Mouse (Mus musculus) midbrain, embryonic 11.5 days (tissue): Measurements from ENCODE around the gene Slc7a8. TPM values are rescaled to one million over a fixed set of nuclear protein-coding genes. Genes with fewer than 3 reads are reported as not detected.

Experiments
- ATAC-seq: fragments of 200-750 bp; cut with Nextera tagmentation; 2 replicates; pipeline ENCODE4 v1.8.0; 2017; ENCODE audit warnings: moderate TSS enrichment, moderate library complexity; ENCODE audit not compliant: low FRiP score
- DNase-seq: peaks from one replicate; pipeline ENCODE4 v3.0.0; 2015; ENCODE audit warnings: low spot score; ENCODE audit errors: missing footprints
- H3K27ac ChIP-seq: fragments of 300-500 bp; sonication (generic); 2 replicates; pipeline ENCODE4 v1.5.1; 2014; ENCODE audit warnings: low read depth, low read length
- H3K27me3 ChIP-seq: fragments of 300-500 bp; sonication (generic); 2 replicates; pipeline ENCODE4 v1.6.1; 2014; ENCODE audit warnings: mild to moderate bottlenecking, low read length, moderate library complexity, mixed read lengths; ENCODE audit not compliant: control insufficient read depth, insufficient read depth
- H3K36me3 ChIP-seq: fragments of 300-500 bp; sonication (generic); 2 replicates; pipeline ENCODE4 v1.6.1; 2014; ENCODE audit warnings: mild to moderate bottlenecking, low read length, moderate library complexity, mixed read lengths; ENCODE audit not compliant: control insufficient read depth, insufficient read depth
- H3K4me1 ChIP-seq: fragments of 300-500 bp; sonication (generic); 2 replicates; pipeline ENCODE4 v1.6.1; 2014; ENCODE audit warnings: low read length; ENCODE audit not compliant: control insufficient read depth, insufficient read depth
- H3K4me2 ChIP-seq: fragments of 300-500 bp; sonication (generic); 2 replicates; pipeline ENCODE4 v1.6.1; 2014; ENCODE audit warnings: mild to moderate bottlenecking, moderate library complexity
- H3K4me3 ChIP-seq: fragments of 300-500 bp; sonication (generic); 2 replicates; pipeline ENCODE4 v1.5.1; 2014; ENCODE audit warnings: low read depth, low read length
- H3K9ac ChIP-seq: fragments of 300-500 bp; sonication (generic); 2 replicates; pipeline ENCODE4 v1.6.1; 2014; ENCODE audit warnings: low read length
- H3K9me3 ChIP-seq: fragments of 300-500 bp; sonication (generic); 2 replicates; pipeline ENCODE4 v1.6.1; 2016; ENCODE audit warnings: low read length; ENCODE audit not compliant: control insufficient read depth
- WGBS: fragments of 180-500 bp; shearing (Covaris S2); extraction: QIAGEN DNeasy Blood & Tissue Kit; methylation state at CpG from one replicate; pipeline ENCODE4 v1.1.7; 2014; 5-methylcytosine and 5-hydroxymethylcytosine counted together
- polyA plus RNA-seq: library from polyadenylated mRNA; unstranded; fragments of >200 nt; fragmentation: Nextera tagmentation; extraction: Ambion mirVana; gene quantifications from 2 replicates; pipeline ENCODE4 v1.2.1, GENCODE M21; 2014

The Slc7a8 gene
- polyA plus RNA-seq, 1 experiment from 2014 or later = 2.8 TPM

- ATAC-seq (no peak), DNase-seq (no peak)
- 90% methylated on average over 11 of the region's 11 CpGs for WGBS
- H3K9me3 ChIP-seq = no peaks in the 10 kb centered on the region
- no peaks in the 10 kb centered on the region for H3K4me1 ChIP-seq
- no peak overlapping the region for H3K27ac ChIP-seq
- no peak overlapping the region for H3K4me3 ChIP-seq
- no peaks in the 10 kb centered on the region for H3K36me3 ChIP-seq
- H3K9ac ChIP-seq = no peak overlapping the region
- H3K4me2 ChIP-seq = no peak overlapping the region
- H3K27me3 ChIP-seq = no peaks in the 10 kb centered on the region
These were observed 61.7 kb downstream of the Slc7a8 start for GRCm38 (mm10) chr14:54720041-54720440.

GRCm38 (mm10) chr14:54715402-54715801, 66.3 kb downstream of the Slc7a8 start:
- Histone ChIP-seq H3K9ac (no peak overlapping the region), H3K27ac (no peak overlapping the region), H3K36me3 (no peaks in the 10 kb centered on the region), H3K4me1 (peaks cover 3% of the 10 kb centered on the region; the same call in 1 of the 2 replicates), H3K4me2 (no peak overlapping the region), H3K9me3 (no peaks in the 10 kb centered on the region), H3K4me3 (no peak overlapping the region), H3K27me3 (no peaks in the 10 kb centered on the region)
- DNase-seq (no peak), ATAC-seq (no peak)
- WGBS = 85% methylated on average over 1 of the region's 1 CpGs

GRCm38 (mm10) chr14:54714617-54715081, 67.1 kb downstream of the Slc7a8 start:
- peak; percentile 87 for DNase-seq
- H3K9ac ChIP-seq = peak overlapping the region; percentile 49; the same call in 1 of the 2 replicates
- WGBS = 5% methylated on average over 15 of the region's 15 CpGs
- H3K27ac ChIP-seq = no peak overlapping the region
- peak overlapping the region; percentile 24 for H3K4me3 ChIP-seq
- peak overlapping the region; percentile 58 for H3K4me2 ChIP-seq
- no peaks in the 10 kb centered on the region for H3K36me3 ChIP-seq
- no peaks in the 10 kb centered on the region for H3K27me3 ChIP-seq
- no peaks in the 10 kb centered on the region for H3K9me3 ChIP-seq
- no peak for ATAC-seq
- peaks cover 3% of the 10 kb centered on the region; the same call in 1 of the 2 replicates for H3K4me1 ChIP-seq

GRCm38 (mm10) chr14:54714121-54714520, 67.6 kb downstream of the Slc7a8 start:
- no peaks in the 10 kb centered on the region for H3K36me3 ChIP-seq
- H3K9me3 ChIP-seq = no peaks in the 10 kb centered on the region
- under 1% methylated on average over 13 of the region's 13 CpGs for WGBS
- DNase-seq (peak; percentile 98), ATAC-seq (peak; percentile 64; the same call in 1 of the 2 replicates)
- H3K27ac ChIP-seq = no peak overlapping the region
- H3K4me3 ChIP-seq = peak overlapping the region; percentile 24
- H3K27me3 ChIP-seq = no peaks in the 10 kb centered on the region
- H3K4me2 ChIP-seq = peak overlapping the region; percentile 58
- H3K4me1 ChIP-seq = peaks cover 3% of the 10 kb centered on the region; the same call in 1 of the 2 replicates
- H3K9ac ChIP-seq = peak overlapping the region; percentile 49; the same call in 1 of the 2 replicates

GRCm38 (mm10) chr14:54712861-54713260, 68.9 kb downstream of the Slc7a8 start:
- 74% methylated on average over 8 of the region's 8 CpGs for WGBS
- Histone ChIP-seq H3K9me3 (no peaks in the 10 kb centered on the region), H3K27me3 (no peaks in the 10 kb centered on the region; the same call in 1 of the 2 replicates), H3K9ac (no peak overlapping the region), H3K36me3 (no peaks in the 10 kb centered on the region), H3K4me1 (peaks cover 3% of the 10 kb centered on the region; the same call in 1 of the 2 replicates), H3K4me2 (no peak overlapping the region), H3K27ac (no peak overlapping the region), H3K4me3 (no peak overlapping the region)
- DNase-seq (no peak), ATAC-seq (no peak)

- Histone ChIP-seq H3K27ac (no peak within 1 kb of the TSS), H3K4me2 (no peak within 1 kb of the TSS), H3K9me3 (no peaks in the 10 kb centered on the region), H3K9ac (no peak within 1 kb of the TSS), H3K4me1 (peaks cover 3% of the 10 kb centered on the region; the same call in 1 of the 2 replicates), H3K4me3 (no peak within 1 kb of the TSS), H3K36me3 (no peaks in the 10 kb centered on the region), H3K27me3 (no peaks in the 10 kb centered on the region; the same call in 1 of the 2 replicates)
- 91% methylated on average over 7 of the region's 7 CpGs for WGBS
- no peak for DNase-seq
- no peak for ATAC-seq
These were observed 69.7 kb downstream of the Slc7a8 start, which contains the start of gene Cebpe for GRCm38 (mm10) chr14:54712074-54712473. Cebpe (minus strand) TSS chr14:54712174.

- no peak for DNase-seq
- no peak overlapping the region for H3K4me3 ChIP-seq
- no peaks in the 10 kb centered on the region; the same call in 1 of the 2 replicates for H3K27me3 ChIP-seq
- no peaks in the 10 kb centered on the region for H3K4me1 ChIP-seq
- H3K36me3 ChIP-seq = no peaks in the 10 kb centered on the region
- no peak overlapping the region for H3K27ac ChIP-seq
- no peak for ATAC-seq
- H3K9me3 ChIP-seq = no peaks in the 10 kb centered on the region
- no peak overlapping the region for H3K9ac ChIP-seq
- H3K4me2 ChIP-seq = no peak overlapping the region
- WGBS = 92% methylated on average over 9 of the region's 9 CpGs
These were observed 72.7 kb downstream of the Slc7a8 start for GRCm38 (mm10) chr14:54709054-54709453.

GRCm38 (mm10) chr14:54706589-54707320, 75.0 kb downstream of the Slc7a8 start:
- 55% methylated on average over 15 of the region's 17 CpGs for WGBS
- Histone ChIP-seq H3K27me3 (no peaks in the 10 kb centered on the region; the same call in 1 of the 2 replicates), H3K4me1 (no peaks in the 10 kb centered on the region), H3K4me3 (no peak overlapping the region), H3K36me3 (no peaks in the 10 kb centered on the region), H3K9ac (no peak overlapping the region; the same call in 1 of the 2 replicates), H3K27ac (no peak overlapping the region), H3K9me3 (no peaks in the 10 kb centered on the region), H3K4me2 (no peak overlapping the region)
- ATAC-seq (no peak), DNase-seq (no peak)

- Histone ChIP-seq H3K9ac (no peak overlapping the region), H3K27me3 (no peaks in the 10 kb centered on the region; the same call in 1 of the 2 replicates), H3K4me3 (no peak overlapping the region), H3K36me3 (no peaks in the 10 kb centered on the region), H3K27ac (no peak overlapping the region), H3K9me3 (no peaks in the 10 kb centered on the region), H3K4me1 (no peaks in the 10 kb centered on the region), H3K4me2 (no peak overlapping the region)
- WGBS = 61% methylated on average over 5 of the region's 5 CpGs
- DNase-seq (no peak), ATAC-seq (no peak)
These were observed 75.9 kb downstream of the Slc7a8 start for GRCm38 (mm10) chr14:54705844-54706243.
